Mouse (Mus musculus): ENCODE results near the gene Ecm2. TPM values are rescaled to one million over a fixed set of nuclear protein-coding genes. Genes with fewer than 3 reads are reported as not detected.

Ecm2 gene
- 2.6 and 2.7 TPM in 2 replicates for polyA plus RNA-seq (2015; fragmentation: Nextera tagmentation; extraction: Ambion mirVana)

GRCm38 (mm10) chr13:49504510-49504909 lies at the start of gene Ecm2:
Gene Ecm2, plus strand, starts transcription at chr13:49504810.
- Histone ChIP-seq H3K4me2 (ENCODE audit: low read length) (no peak within 1 kb of the TSS), H3K27me3 (replicated peaks; ENCODE audit: control insufficient read depth, insufficient read depth, low read length) (no peaks in the 10 kb centered on the region)
- WGBS: 44% methylated on average over 4 of the region's 4 CpGs

GRCm38 (mm10) chr13:49460276-49460675 lies 44.3 kb upstream of the Ecm2 start:
- no peaks in the 10 kb centered on the region for H3K4me1 ChIP-seq (ENCODE audit: control insufficient read depth, insufficient read depth, low read depth, low read length)
- no peak overlapping the region for H3K9ac ChIP-seq (ENCODE audit: low read depth, low read length)
- no peak overlapping the region for H3K4me2 ChIP-seq (ENCODE audit: low read length)
- peaks cover 20% of the 10 kb centered on the region for H3K36me3 ChIP-seq (ENCODE audit: control insufficient read depth, insufficient read depth, low read length)
- 96% methylated on average over 4 of the region's 4 CpGs for WGBS
- 0 out of 2 replicates have a peak overlapping the region, but pooled peaks have one; percentile 4 for H3K27ac ChIP-seq (ENCODE audit: low read depth, low read length)
- no peak for ATAC-seq
- H3K27me3 ChIP-seq (replicated peaks; ENCODE audit: control insufficient read depth, insufficient read depth, low read length): no peaks in the 10 kb centered on the region
- H3K4me3 ChIP-seq (ENCODE audit: low read length): no peak overlapping the region
- H3K9me3 ChIP-seq (ENCODE audit: control insufficient read depth, low read length): no peaks in the 10 kb centered on the region

More at GRCm38 (mm10) chr13:49504510-49504909, at the start of gene Ecm2:
- Histone ChIP-seq H3K36me3 (ENCODE audit: control insufficient read depth, insufficient read depth, low read length) (no peaks in the 10 kb centered on the region), H3K9me3 (ENCODE audit: control insufficient read depth, low read length) (no peaks in the 10 kb centered on the region), H3K4me3 (ENCODE audit: low read length) (no peak within 1 kb of the TSS), H3K27ac (ENCODE audit: low read depth, low read length) (no peak within 1 kb of the TSS), H3K9ac (ENCODE audit: low read depth, low read length) (no peak within 1 kb of the TSS), H3K4me1 (ENCODE audit: control insufficient read depth, insufficient read depth, low read depth, low read length) (no peaks in the 10 kb centered on the region)
- no peak for ATAC-seq

DNA sequence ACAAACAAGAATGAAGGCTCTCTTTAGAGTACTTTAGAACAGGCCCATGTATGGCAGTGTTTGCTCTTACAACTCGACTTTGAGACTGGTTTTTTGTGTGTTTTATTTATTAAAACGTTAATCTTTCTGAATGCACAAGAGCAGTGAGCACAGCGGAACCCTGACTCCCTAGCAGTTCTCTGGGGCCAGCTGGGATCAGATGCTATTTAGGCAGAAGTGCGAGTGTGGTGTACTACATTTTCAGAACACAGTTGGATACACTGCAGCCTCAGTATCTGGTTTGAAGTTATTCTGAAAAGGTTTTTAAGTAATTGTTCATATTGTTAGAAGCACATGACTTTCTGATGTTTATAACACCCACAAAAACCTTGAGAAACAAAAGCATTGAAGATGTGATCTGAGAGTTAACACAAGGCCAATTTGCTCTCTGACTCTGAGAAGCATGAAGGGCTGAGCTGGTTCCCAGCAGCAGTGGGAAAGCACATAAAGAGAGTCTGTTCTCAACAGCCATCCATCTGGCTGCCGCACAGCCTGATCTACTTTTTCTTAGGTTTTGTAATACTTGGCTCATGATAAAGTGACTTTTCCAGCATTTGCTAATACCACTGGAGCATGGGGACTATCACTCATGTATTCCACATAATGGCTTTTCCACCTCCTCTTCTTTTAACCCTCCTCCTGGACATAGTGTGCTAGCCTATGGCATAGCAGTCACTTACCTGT lies 43.8 kb upstream of the Ecm2 start:
- Histone ChIP-seq H3K27me3 (replicated peaks; ENCODE audit: control insufficient read depth, insufficient read depth, low read length) (no peaks in the 10 kb centered on the region), H3K4me2 (ENCODE audit: low read length) (no peak overlapping the region), H3K27ac (ENCODE audit: low read depth, low read length) (0 out of 2 replicates have a peak overlapping the region, but pooled peaks have one; percentile 42), H3K4me1 (ENCODE audit: control insufficient read depth, insufficient read depth, low read depth, low read length) (no peaks in the 10 kb centered on the region), H3K36me3 (ENCODE audit: control insufficient read depth, insufficient read depth, low read length) (peaks cover 20% of the 10 kb centered on the region), H3K4me3 (ENCODE audit: low read length) (no peak overlapping the region), H3K9ac (ENCODE audit: low read depth, low read length) (no peak overlapping the region), H3K9me3 (ENCODE audit: control insufficient read depth, low read length) (no peaks in the 10 kb centered on the region)
- 78% methylated on average over 5 of the region's 5 CpGs for WGBS
- ATAC-seq: 0 out of 2 replicates have a peak, but pooled peaks have one; percentile 63

DNA sequence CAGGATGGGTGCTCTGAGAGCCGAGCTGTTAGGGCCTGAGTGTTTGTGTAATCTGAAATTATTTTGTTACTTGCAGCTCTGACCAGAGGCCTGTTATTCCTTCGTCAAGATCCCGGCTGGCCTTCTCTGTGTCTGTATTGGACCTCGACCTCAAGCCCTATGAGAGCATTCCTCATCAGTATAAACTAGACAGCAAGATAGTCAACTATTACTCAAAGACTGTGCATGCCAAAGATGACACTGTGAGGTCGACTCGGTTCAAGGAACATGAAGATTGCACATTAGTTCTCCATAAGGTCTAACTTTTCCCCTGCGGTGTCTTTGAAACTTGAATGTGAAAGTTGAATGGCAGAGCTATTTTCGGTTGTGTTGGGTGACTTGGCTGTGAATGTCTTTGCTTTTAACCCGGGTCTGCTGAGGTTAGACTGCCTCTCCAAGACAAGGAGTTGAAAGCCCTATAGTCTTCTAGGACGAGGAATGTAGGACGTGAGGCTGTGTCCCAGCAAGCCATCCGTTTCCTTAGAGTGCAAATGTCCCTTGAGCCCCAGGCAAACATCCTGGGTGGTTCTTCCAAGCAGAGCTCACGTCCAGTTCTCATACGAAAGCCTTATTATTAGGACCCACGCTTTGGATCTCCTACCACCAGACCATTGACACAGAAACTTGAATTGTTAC lies 43.0 kb upstream of the Ecm2 start:
- Histone ChIP-seq H3K9ac (ENCODE audit: low read depth, low read length) (no peak overlapping the region), H3K36me3 (ENCODE audit: control insufficient read depth, insufficient read depth, low read length) (peaks cover 20% of the 10 kb centered on the region), H3K4me2 (ENCODE audit: low read length) (no peak overlapping the region), H3K27me3 (replicated peaks; ENCODE audit: control insufficient read depth, insufficient read depth, low read length) (no peaks in the 10 kb centered on the region), H3K27ac (ENCODE audit: low read depth, low read length) (0 out of 2 replicates have a peak overlapping the region, but pooled peaks have one; percentile 42), H3K4me1 (ENCODE audit: control insufficient read depth, insufficient read depth, low read depth, low read length) (no peaks in the 10 kb centered on the region), H3K9me3 (ENCODE audit: control insufficient read depth, low read length) (no peaks in the 10 kb centered on the region), H3K4me3 (ENCODE audit: low read length) (no peak overlapping the region)
- no peak for ATAC-seq
- WGBS: 65% methylated on average over 15 of the region's 15 CpGs

DNA sequence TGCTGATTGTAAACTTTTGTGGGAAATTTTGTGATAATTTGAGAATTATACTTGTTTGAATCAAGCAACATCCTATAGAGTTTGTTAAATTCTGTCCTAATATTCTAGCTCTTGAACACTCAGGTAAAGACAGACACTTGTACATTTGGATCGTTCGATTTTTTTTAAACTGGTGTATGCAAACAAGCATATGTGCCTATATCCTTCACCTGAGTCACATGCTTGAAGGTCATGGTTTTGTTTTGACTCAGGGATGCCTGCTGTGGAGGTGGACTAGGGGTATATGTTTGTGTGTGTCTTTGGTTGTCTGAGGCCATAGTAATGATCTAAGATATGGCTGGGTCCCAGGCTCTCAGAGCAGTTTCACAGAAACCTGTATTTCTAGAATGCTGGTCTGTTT lies 41.7 kb upstream of the Ecm2 start:
- no peak overlapping the region for H3K4me2 ChIP-seq (ENCODE audit: low read length)
- no peak overlapping the region for H3K27ac ChIP-seq (ENCODE audit: low read depth, low read length)
- H3K9ac ChIP-seq (ENCODE audit: low read depth, low read length): no peak overlapping the region
- WGBS: 96% methylated on average over 2 of the region's 2 CpGs
- no peaks in the 10 kb centered on the region for H3K4me1 ChIP-seq (ENCODE audit: control insufficient read depth, insufficient read depth, low read depth, low read length)
- peaks cover 20% of the 10 kb centered on the region for H3K36me3 ChIP-seq (ENCODE audit: control insufficient read depth, insufficient read depth, low read length)
- H3K9me3 ChIP-seq (ENCODE audit: control insufficient read depth, low read length): no peaks in the 10 kb centered on the region
- no peak overlapping the region for H3K4me3 ChIP-seq (ENCODE audit: low read length)
- H3K27me3 ChIP-seq (replicated peaks; ENCODE audit: control insufficient read depth, insufficient read depth, low read length): no peaks in the 10 kb centered on the region
- no peak for ATAC-seq

DNA sequence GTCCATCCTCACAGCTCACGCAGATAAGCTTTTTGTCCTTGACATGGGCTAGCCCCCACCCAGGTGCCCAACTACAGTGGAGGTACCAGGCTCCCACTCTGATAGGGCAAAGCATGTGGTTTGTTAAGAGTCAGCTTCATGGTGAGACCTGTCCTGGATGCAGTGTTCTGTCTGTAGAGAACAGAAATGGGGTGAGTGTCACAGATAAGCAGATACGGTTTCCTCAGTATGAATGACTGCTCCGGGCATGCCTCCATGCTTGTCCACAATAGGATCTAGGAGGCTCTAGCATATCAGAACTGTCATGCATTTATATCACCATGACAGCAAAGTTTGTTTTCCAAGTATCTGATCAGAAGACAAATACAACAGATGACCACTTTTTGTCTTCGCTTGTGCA lies 38.7 kb upstream of the Ecm2 start:
- no peaks in the 10 kb centered on the region for H3K27me3 ChIP-seq (replicated peaks; ENCODE audit: control insufficient read depth, insufficient read depth, low read length)
- peaks cover 20% of the 10 kb centered on the region for H3K36me3 ChIP-seq (ENCODE audit: control insufficient read depth, insufficient read depth, low read length)
- no peaks in the 10 kb centered on the region for H3K9me3 ChIP-seq (ENCODE audit: control insufficient read depth, low read length)
- no peak overlapping the region for H3K27ac ChIP-seq (ENCODE audit: low read depth, low read length)
- ATAC-seq: no peak
- WGBS: 93% methylated on average over 4 of the region's 4 CpGs
- no peak overlapping the region for H3K4me3 ChIP-seq (ENCODE audit: low read length)
- no peak overlapping the region for H3K4me2 ChIP-seq (ENCODE audit: low read length)
- H3K9ac ChIP-seq (ENCODE audit: low read depth, low read length): no peak overlapping the region
- no peaks in the 10 kb centered on the region for H3K4me1 ChIP-seq (ENCODE audit: control insufficient read depth, insufficient read depth, low read depth, low read length)

DNA sequence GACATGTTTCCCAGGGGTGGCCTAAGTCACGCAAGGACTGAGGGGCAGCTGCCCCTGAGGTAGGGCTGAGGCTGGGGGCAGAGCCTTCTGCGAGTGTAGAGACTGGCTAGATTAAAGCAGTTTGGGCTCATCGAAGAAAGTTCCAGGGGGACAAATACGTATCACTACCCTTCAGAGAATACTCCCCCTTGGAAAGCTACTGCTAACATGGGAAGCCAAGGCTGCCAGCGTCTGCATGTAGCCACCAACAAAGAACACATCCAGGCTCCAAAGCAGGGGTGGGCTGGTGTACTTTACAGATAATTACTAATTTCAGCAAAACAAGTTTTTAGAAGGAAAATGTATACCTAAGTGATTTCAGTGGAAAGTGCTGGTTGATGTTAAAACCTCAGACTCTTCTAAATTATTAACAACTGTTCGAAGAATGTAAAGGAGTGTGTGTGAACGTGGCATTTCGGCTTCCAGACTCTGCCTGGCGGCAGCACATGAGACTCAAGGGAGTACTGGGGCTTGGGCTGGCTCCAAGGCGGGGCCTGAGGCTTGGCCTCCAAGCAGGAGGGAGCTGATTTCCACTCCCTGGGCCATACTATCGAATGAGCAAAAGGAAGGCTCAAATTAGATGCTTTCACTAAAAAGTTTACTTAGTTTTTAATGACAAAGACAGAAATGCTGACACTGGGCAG lies 38.1 kb upstream of the Ecm2 start:
- Histone ChIP-seq H3K9me3 (ENCODE audit: control insufficient read depth, low read length) (no peaks in the 10 kb centered on the region), H3K27me3 (replicated peaks; ENCODE audit: control insufficient read depth, insufficient read depth, low read length) (no peaks in the 10 kb centered on the region), H3K36me3 (ENCODE audit: control insufficient read depth, insufficient read depth, low read length) (peaks cover 20% of the 10 kb centered on the region), H3K9ac (ENCODE audit: low read depth, low read length) (no peak overlapping the region), H3K27ac (ENCODE audit: low read depth, low read length) (no peak overlapping the region), H3K4me2 (ENCODE audit: low read length) (no peak overlapping the region), H3K4me3 (ENCODE audit: low read length) (no peak overlapping the region), H3K4me1 (ENCODE audit: control insufficient read depth, insufficient read depth, low read depth, low read length) (no peaks in the 10 kb centered on the region)
- ATAC-seq: no peak
- WGBS: 75% methylated on average over 11 of the region's 11 CpGs

DNA sequence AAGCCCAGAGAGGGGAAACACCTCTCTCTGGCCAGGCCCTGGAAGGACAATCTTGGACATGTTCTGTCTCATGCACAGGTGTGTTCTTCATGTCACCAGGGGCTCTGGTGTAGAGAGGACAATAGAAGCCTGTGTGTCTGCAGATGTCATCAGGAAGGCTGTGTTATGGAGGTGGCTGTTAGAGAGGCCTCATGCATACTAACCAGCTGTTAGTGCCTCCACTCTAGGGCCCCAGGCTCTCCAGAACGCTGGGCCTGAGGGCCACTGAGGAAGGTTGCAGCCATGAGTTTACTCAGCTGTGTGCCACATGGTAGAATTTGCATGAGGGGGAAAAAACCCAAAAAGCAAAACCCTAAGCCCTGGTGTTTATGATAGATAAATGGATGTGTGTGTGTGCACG lies 37.0 kb upstream of the Ecm2 start:
- WGBS: 87% methylated on average over 2 of the region's 2 CpGs
- Histone ChIP-seq H3K27me3 (replicated peaks; ENCODE audit: control insufficient read depth, insufficient read depth, low read length) (no peaks in the 10 kb centered on the region), H3K27ac (ENCODE audit: low read depth, low read length) (no peak overlapping the region), H3K9ac (ENCODE audit: low read depth, low read length) (no peak overlapping the region), H3K4me1 (ENCODE audit: control insufficient read depth, insufficient read depth, low read depth, low read length) (no peaks in the 10 kb centered on the region), H3K4me3 (ENCODE audit: low read length) (no peak overlapping the region), H3K9me3 (ENCODE audit: control insufficient read depth, low read length) (no peaks in the 10 kb centered on the region), H3K36me3 (ENCODE audit: control insufficient read depth, insufficient read depth, low read length) (peaks cover 14% of the 10 kb centered on the region), H3K4me2 (ENCODE audit: low read length) (no peak overlapping the region)
- no peak for ATAC-seq

DNA sequence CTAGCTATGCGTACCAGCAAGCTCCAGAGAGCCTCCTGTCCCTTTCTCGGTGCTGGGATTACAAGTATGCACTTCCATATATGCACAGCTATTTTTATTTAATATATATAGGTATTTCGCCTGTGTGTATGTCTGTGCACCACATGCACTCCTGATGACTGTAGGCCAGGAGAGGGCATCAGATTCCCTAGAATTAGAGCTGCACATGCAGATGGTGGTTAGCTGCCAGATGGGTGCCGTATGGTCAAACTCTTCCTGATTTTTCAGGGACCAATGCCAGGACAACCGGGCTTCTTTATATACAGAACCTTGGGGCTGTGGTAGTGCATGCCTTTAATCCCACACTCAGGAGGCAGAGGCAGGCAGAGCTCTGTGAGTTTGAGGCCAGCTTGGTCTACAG lies 35.6 kb upstream of the Ecm2 start:
- H3K9ac ChIP-seq (ENCODE audit: low read depth, low read length): no peak overlapping the region
- no peak overlapping the region for H3K27ac ChIP-seq (ENCODE audit: low read depth, low read length)
- no peak overlapping the region for H3K4me3 ChIP-seq (ENCODE audit: low read length)
- ATAC-seq: 0 out of 2 replicates have a peak, but pooled peaks have one; percentile 19
- no peaks in the 10 kb centered on the region for H3K4me1 ChIP-seq (ENCODE audit: control insufficient read depth, insufficient read depth, low read depth, low read length)
- no peak overlapping the region for H3K4me2 ChIP-seq (ENCODE audit: low read length)
- no peaks in the 10 kb centered on the region for H3K9me3 ChIP-seq (ENCODE audit: control insufficient read depth, low read length)
- 88% methylated on average over 5 of the region's 5 CpGs for WGBS
- H3K27me3 ChIP-seq (replicated peaks; ENCODE audit: control insufficient read depth, insufficient read depth, low read length): no peaks in the 10 kb centered on the region
- peaks cover 9% of the 10 kb centered on the region for H3K36me3 ChIP-seq (ENCODE audit: control insufficient read depth, insufficient read depth, low read length)

Measured in hindbrain, embryonic 16.5 days (tissue).